Mouse (Mus musculus) cerebellum, adult 11 months (tissue): ENCODE measurements around the gene Psmd11.
A peak's percentile ranks its signal among the peaks of the same experiment; 100 is the strongest.

Source experiments
- DNase-seq: peaks from one replicate; pipeline ENCODE4 v3.0.0; 2022

Gene Psmd11

GRCm38 (mm10) chr11:80482921-80483320 is 54.5 kb downstream of the Psmd11 start:
- no peak for DNase-seq

GRCm38 (mm10) chr11:80483536-80484067 is 55.2 kb downstream of the Psmd11 start:
- no peak for DNase-seq

- DNase-seq: peak; percentile 89
Observed at GRCm38 (mm10) chr11:80484191-80484791, 55.9 kb downstream of the Psmd11 start.

GRCm38 (mm10) chr11:80485120-80485551 is 56.7 kb downstream of the Psmd11 start:
- no peak for DNase-seq

GRCm38 (mm10) chr11:80485622-80486206 is 57.3 kb downstream of the Psmd11 start:
- DNase-seq: no peak

- no peak for DNase-seq
Observed at GRCm38 (mm10) chr11:80487904-80488587, 59.6 kb downstream of the Psmd11 start.

- no peak for DNase-seq
Observed at GRCm38 (mm10) chr11:80489172-80489881, 60.9 kb downstream of the Psmd11 start.

- DNase-seq: no peak
Observed at GRCm38 (mm10) chr11:80489882-80490196, 61.4 kb downstream of the Psmd11 start.

- no peak for DNase-seq
Observed at GRCm38 (mm10) chr11:80490831-80491230, 62.4 kb downstream of the Psmd11 start.

- DNase-seq: no peak
Observed at GRCm38 (mm10) chr11:80493186-80493585, 64.8 kb downstream of the Psmd11 start.

- DNase-seq: no peak
Observed at GRCm38 (mm10) chr11:80494852-80495251, 66.4 kb downstream of the Psmd11 start.

GRCm38 (mm10) chr11:80495972-80496371 is 67.6 kb downstream of the Psmd11 start:
- DNase-seq: no peak

- DNase-seq: no peak
Observed at GRCm38 (mm10) chr11:80496640-80497039, 68.2 kb downstream of the Psmd11 start.

GRCm38 (mm10) chr11:80497225-80497919 is 69.0 kb downstream of the Psmd11 start:
- DNase-seq: no peak

GRCm38 (mm10) chr11:80498328-80499070 is 70.1 kb downstream of the Psmd11 start:
- DNase-seq: peak; percentile 16

GRCm38 (mm10) chr11:80499550-80499952 is 71.1 kb downstream of the Psmd11 start:
- DNase-seq: no peak

GRCm38 (mm10) chr11:80503281-80503680 is 74.9 kb downstream of the Psmd11 start:
- no peak for DNase-seq

- peak; percentile 14 for DNase-seq
Observed at GRCm38 (mm10) chr11:80503726-80504452, 75.5 kb downstream of the Psmd11 start.

GRCm38 (mm10) chr11:80504519-80505385 is 76.3 kb downstream of the Psmd11 start:
- no peak for DNase-seq

GRCm38 (mm10) chr11:80505581-80505980 is 77.2 kb downstream of the Psmd11 start:
- DNase-seq: no peak
